Mouse (Mus musculus) cortical plate, adult 2 months (tissue): ENCODE data around the gene Fibin. TPM values are rescaled to one million over a fixed set of nuclear protein-coding genes. Genes with fewer than 3 reads are reported as not detected.

Experiments
- H3K27ac ChIP-seq: fragments of 200-500 bp; 2 replicates; pipeline ENCODE4 v1.5.1; 2012; ENCODE audit warnings: low read length, control low read depth, inconsistent platforms; ENCODE audit not compliant: insufficient read depth
- H3K4me1 ChIP-seq: fragments of 200-500 bp; 2 replicates; pipeline ENCODE4 v1.6.1; 2011; ENCODE audit warnings: low read length; ENCODE audit not compliant: control insufficient read depth, insufficient read depth
- H3K4me3 ChIP-seq: fragments of 200-500 bp; 2 replicates; pipeline ENCODE4 v1.5.1; 2011; ENCODE audit warnings: mild to moderate bottlenecking, low read length, control low read depth; ENCODE audit not compliant: insufficient read depth
- CTCF ChIP-seq: fragments of 200-500 bp; IDR thresholded peaks from 2 replicates; pipeline ENCODE4 v1.5.1; 2011; ENCODE audit warnings: mild to moderate bottlenecking, control low read depth, low read length; ENCODE audit not compliant: insufficient read depth; ENCODE audit errors: extremely low read depth
- POLR2A ChIP-seq: fragments of 200-500 bp; IDR thresholded peaks from 2 replicates; pipeline ENCODE4 v1.6.1; 2011; ENCODE audit warnings: mild to moderate bottlenecking, low read length, control low read depth; ENCODE audit not compliant: insufficient read depth; ENCODE audit errors: extremely low read depth
- polyA plus RNA-seq: library from polyadenylated mRNA; depleted of rRNA; stranded (reverse); fragments of >200 nt; gene quantifications from 2 replicates; pipeline ENCODE4 v1.2.3, GENCODE M21; 2012; rRNA removed

The Fibin gene
- polyA plus RNA-seq, 1 experiment = 2.3 TPM

DNA sequence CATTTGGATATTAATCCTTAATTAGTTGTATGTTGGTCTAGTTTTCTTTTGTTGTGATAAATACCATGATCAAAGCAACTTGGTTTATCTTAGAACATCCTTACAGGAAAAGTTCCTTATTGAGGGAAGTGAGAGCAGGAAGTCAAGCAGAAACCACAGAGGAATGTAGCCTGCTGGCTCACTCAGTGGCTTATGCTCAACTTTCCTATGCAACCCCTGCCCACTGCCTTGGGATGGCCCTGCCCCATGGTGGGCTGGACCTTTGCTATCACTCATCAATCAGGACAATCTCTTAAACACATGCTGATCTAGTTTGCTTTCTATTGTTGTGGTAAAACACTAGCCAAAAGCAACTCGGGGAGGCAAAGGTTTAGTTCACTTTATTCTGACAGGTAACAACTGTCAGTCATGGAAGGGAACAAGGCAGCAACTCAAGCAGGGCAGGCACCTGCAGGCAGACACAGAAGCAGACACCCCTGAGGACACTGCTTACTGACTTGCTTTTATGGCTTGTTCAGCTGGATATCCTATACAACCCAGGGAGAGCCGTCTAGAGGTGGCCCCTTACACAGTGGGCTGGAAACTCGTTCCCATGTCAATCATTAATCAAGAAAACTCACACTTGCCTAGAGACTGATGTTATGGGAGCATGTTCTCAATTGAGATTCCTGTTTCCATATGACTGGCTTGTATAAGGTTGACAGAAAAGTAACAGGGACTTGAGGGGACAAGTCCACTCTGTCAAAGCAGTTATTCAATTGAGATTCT, 46.7 kb downstream of the Fibin start:
- TF ChIP-seq POLR2A = no peak
- no peak for TF ChIP-seq CTCF
- H3K4me3 ChIP-seq = no peak overlapping the region

GRCm38 (mm10) chr2:110314509-110315155, 48.4 kb downstream of the Fibin start, which contains the start of gene Bbox1:
TSS of gene Bbox1 (minus strand) at chr2:110314560.
- H3K27ac ChIP-seq = no peak within 1 kb of the TSS
- no peak for TF ChIP-seq CTCF
- TF ChIP-seq POLR2A = no peak
- no peaks in the 10 kb centered on the region for H3K4me1 ChIP-seq
- H3K4me3 ChIP-seq = no peak within 1 kb of the TSS

More for the DNA sequence above, 46.7 kb downstream of the Fibin start:
- no peak overlapping the region for H3K27ac ChIP-seq
- H3K4me1 ChIP-seq = no peaks in the 10 kb centered on the region

DNA sequence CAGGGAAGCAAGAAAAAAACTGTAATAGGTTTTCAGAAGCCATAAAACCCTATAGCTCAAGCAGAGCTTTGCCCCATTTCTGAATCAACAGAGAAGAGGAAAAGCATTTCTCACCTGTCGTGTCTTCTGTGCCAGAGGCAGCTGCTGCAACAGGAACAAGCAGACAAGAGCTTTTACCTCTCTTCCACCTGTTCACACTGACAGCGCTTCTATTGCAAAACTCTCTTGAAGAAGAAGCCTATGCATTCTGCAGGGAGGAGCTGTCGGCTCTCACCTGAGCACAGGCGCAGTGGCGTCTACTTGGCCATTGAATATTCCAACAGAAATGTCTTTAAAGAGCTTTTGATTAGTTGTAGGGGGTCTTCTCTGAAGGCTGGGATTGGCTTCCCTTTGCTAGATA, 48.9 kb downstream of the Fibin start:
- Histone ChIP-seq H3K4me1 (no peaks in the 10 kb centered on the region), H3K27ac (no peak overlapping the region), H3K4me3 (no peak overlapping the region)
- TF ChIP-seq CTCF (no peak), POLR2A (no peak)

DNA sequence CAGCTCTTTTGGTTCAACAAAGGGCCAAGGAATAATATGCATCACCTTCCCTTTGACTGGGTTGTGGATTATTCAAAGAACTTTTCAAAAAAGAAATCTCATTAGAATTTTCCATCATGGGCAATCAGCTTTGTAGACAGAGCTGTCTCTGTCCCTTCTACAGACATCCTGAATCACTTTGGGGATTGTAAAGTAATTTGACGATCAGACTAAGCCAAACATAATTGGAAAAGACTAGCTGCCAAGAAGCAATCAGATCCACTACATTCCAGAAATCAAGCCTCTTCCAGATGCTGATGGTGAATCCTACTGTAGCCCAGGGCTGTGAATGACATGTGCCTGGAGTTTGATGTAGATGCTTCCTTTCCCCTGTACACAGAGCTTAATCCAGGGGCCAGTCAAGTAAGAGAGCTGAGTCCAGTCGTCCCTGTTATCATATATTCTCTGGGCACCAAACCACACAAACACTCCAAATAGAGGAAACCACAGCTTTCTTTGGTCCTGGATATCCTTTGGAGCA, 49.6 kb downstream of the Fibin start:
- no peak overlapping the region for H3K4me3 ChIP-seq
- no peak for TF ChIP-seq CTCF
- no peaks in the 10 kb centered on the region for H3K4me1 ChIP-seq
- no peak overlapping the region for H3K27ac ChIP-seq

Other genes starting within 250 kb of the Fibin start
- 0.96 and 1.4 TPM in 2 replicates for gene Bbox1, start 48.6 kb downstream of the Fibin start, polyA plus RNA-seq
- 0.04 TPM in 1 of 2 replicates, not detected in the other for gene Slc5a12, start 234.1 kb upstream of the Fibin start, polyA plus RNA-seq